Mouse (Mus musculus): ENCODE data around the gene Srp54a.

- no peak for TF ChIP-seq CHD2 (IDR thresholded peaks at IDR 0.05; ENCODE audit: low read depth, low read length)
- no peak for TF ChIP-seq HCFC1 (IDR thresholded peaks at IDR 0.05; ENCODE audit: borderline replicate concordance, insufficient read depth, low read length)
- no peak for TF ChIP-seq MAFK (IDR thresholded peaks at IDR 0.05; ENCODE audit: insufficient read depth, low read depth, low read length)
Measured at GRCm38 (mm10) chr12:55061006-55061405, 19.1 kb upstream of the Srp54a start.

Measured in ES-E14 (cell line).